In the genomic region with DNA sequence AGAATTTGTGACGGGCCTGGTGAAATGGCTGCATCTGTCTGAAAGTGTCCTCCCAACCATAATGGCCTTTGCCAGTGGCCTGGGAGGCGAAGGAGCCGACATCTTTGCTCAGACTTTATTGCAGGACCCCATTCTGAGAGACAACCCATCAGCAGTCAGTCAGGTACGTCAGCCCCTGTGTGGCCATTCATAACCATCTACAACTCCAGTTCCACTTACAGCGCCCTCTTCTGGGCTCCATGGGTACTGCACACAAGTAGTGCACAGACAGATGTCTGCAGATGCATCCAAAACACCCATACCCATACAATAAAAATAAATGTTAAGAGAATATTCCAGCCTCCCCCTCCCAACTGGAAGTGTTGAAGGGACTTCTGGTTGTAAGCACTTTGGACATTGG, we compare ENCODE assay signal across 11 mouse cellular contexts. TPM values are rescaled to one million over a fixed set of nuclear protein-coding genes. Genes with fewer than 3 reads are reported as not detected.
DNase-seq lines count a peak whose midpoint lies in the region; ATAC-seq and TF ChIP-seq lines count a peak whose summit lies in the region.
"Had no signal": no experiment of that assay in that cellular context is flagged by ENCODE, and none has a peak within 500 bp of the region (broad histone marks: within the 10 kb centered on the region; RNA-seq: fewer than 3 reads in every experiment).

No protein-coding gene starts in this region.

- peak; percentile 53 for TF ChIP-seq CTCF in Patski (IDR thresholded peaks at IDR 0.05)

- no peaks in the 10 kb centered on the region for H3K36me3 ChIP-seq in kidney, embryonic 16.5 days (ENCODE audit: insufficient read depth, low read length)
- H3K36me3 ChIP-seq in midbrain, embryonic 10.5 days: no peaks in the 10 kb centered on the region
- H3K36me3 ChIP-seq: embryonic facial prominence, embryonic 12.5 days; stomach, embryonic 15.5 days had no signal

- in situ Hi-C loops in Patski (cut with MboI; ENCODE audit: low pct_unique_long_range_greater_than_20kb): no loop called here

- POLR2A ChIA-PET in Patski (lab: Charles Lee): no interaction called here

- no peak overlapping the region for H3K9ac ChIP-seq in kidney, embryonic 16.5 days (replicated peaks; ENCODE audit: low read length)
- H3K9ac ChIP-seq: embryonic facial prominence, embryonic 12.5 days; stomach, embryonic 15.5 days had no signal

- no peak for ATAC-seq in kidney, embryonic 16.5 days (ENCODE audit: low FRiP score, low TSS enrichment)
- no peak for ATAC-seq in Patski

- 77% methylated on average over 5 of the region's 5 CpGs for WGBS in kidney, embryonic 16.5 days
- WGBS in midbrain, embryonic 10.5 days: 80% methylated on average over 5 of the region's 5 CpGs

- H3K4me3 ChIP-seq in kidney, embryonic 16.5 days (ENCODE audit: low read length): no peak overlapping the region
- no peak overlapping the region for H3K4me3 ChIP-seq in midbrain, embryonic 10.5 days
- H3K4me3 ChIP-seq: embryonic facial prominence, embryonic 12.5 days; stomach, embryonic 15.5 days had no signal

- no peaks in the 10 kb centered on the region for H3K27me3 ChIP-seq in kidney, embryonic 16.5 days (ENCODE audit: insufficient read depth, low read length)
- no peaks in the 10 kb centered on the region for H3K27me3 ChIP-seq in Patski
- H3K27me3 ChIP-seq in midbrain, embryonic 10.5 days (ENCODE audit: low read depth, poor library complexity, severe bottlenecking): no peaks in the 10 kb centered on the region
- H3K27me3 ChIP-seq: embryonic facial prominence, embryonic 12.5 days; stomach, embryonic 15.5 days had no signal

- CTCF ChIA-PET in Patski (lab: Charles Lee): interaction anchor here (1.6 kb wide), 1 partner anchor 74 kb away, joined by 3 read pairs; no protein-coding TSS in a partner anchor

- peak; percentile 45 for DNase-seq in kidney, postnatal 4 days
- peak; percentile 37 to 44 for DNase-seq in CD8-positive naive resting alpha-beta T cell, adult 2 months (ENCODE audit: low read depth in 2 of 2, low spot score in 2 of 2)
- DNase-seq in Patski (ENCODE audit: low read depth, low spot score): no peak
- peak; percentile 13 to 59 for DNase-seq in spleen, postnatal 10 days (ENCODE audit: low spot score in 2 of 2)
- no peak for DNase-seq in midbrain, embryonic 10.5 days (ENCODE audit: low spot score)
- no peak for DNase-seq in Muller cell, postnatal 12 days (ENCODE audit: inconsistent ontology term)
- DNase-seq: heart, postnatal 36 days had no signal

- peaks cover 4% of the 10 kb centered on the region; the same call in 1 of the 2 replicates for H3K4me1 ChIP-seq in kidney, embryonic 16.5 days (ENCODE audit: insufficient read depth, low read length)
- H3K4me1 ChIP-seq in midbrain, embryonic 10.5 days: no peaks in the 10 kb centered on the region; the same call in 1 of the 2 replicates
- H3K4me1 ChIP-seq: embryonic facial prominence, embryonic 12.5 days; stomach, embryonic 15.5 days had no signal

- no peak overlapping the region for H3K27ac ChIP-seq in kidney, embryonic 16.5 days (ENCODE audit: low read length)
- H3K27ac ChIP-seq in midbrain, embryonic 10.5 days (replicated peaks): no peak overlapping the region
- H3K27ac ChIP-seq: embryonic facial prominence, embryonic 12.5 days; stomach, embryonic 15.5 days had no signal

- no peak overlapping the region for H3K4me2 ChIP-seq in kidney, embryonic 16.5 days (replicated peaks; ENCODE audit: low read depth, low read length)
- H3K4me2 ChIP-seq: embryonic facial prominence, embryonic 12.5 days; stomach, embryonic 15.5 days had no signal

- no peaks in the 10 kb centered on the region for H3K9me3 ChIP-seq in kidney, embryonic 16.5 days (ENCODE audit: low read length)
- no peaks in the 10 kb centered on the region for H3K9me3 ChIP-seq in midbrain, embryonic 10.5 days (replicated peaks)
- H3K9me3 ChIP-seq: embryonic facial prominence, embryonic 12.5 days; stomach, embryonic 15.5 days had no signal

RNA-seq across cellular contexts. Expression of a gene that starts 23.7 kb away (rescaled TPM):
- 8.8 and 8.9 TPM in 2 replicates for polyA plus RNA-seq in kidney, embryonic 16.5 days (2015; fragmentation: Nextera tagmentation; extraction: Ambion mirVana)
- polyA plus RNA-seq in Patski (2021): 6.8 TPM
- 0.87 and 0.98 TPM in 2 replicates for polyA plus RNA-seq in midbrain, embryonic 10.5 days (2016; fragmentation: Nextera tagmentation; extraction: Ambion mirVana)

RNA-seq across cellular contexts. Expression of a gene that starts 29.5 kb away (rescaled TPM):
- polyA plus RNA-seq in kidney, embryonic 16.5 days (2015; fragmentation: Nextera tagmentation; extraction: Ambion mirVana): 9.8 and 11.0 TPM in 2 replicates
- not detected for polyA plus RNA-seq in Patski (2021)
- not detected in 2 replicates for polyA plus RNA-seq in midbrain, embryonic 10.5 days (2016; fragmentation: Nextera tagmentation; extraction: Ambion mirVana)
- polyA plus RNA-seq: embryonic facial prominence, embryonic 12.5 days; neural tube, embryonic 14.5 days had no signal

Comparison
In these comparisons a context has a peak if more than half of its experiments do, and no peak if none do; other contexts are left out.
1. DNase-seq: peak in kidney, postnatal 4 days (2 of 2), CD8-positive naive resting alpha-beta T cell, adult 2 months (2 of 2) and spleen, postnatal 10 days (2 of 2); none in Patski (single experiment), midbrain, embryonic 10.5 days (single experiment) and Muller cell, postnatal 12 days (single experiment).
2. RNA of a gene that starts 29.5 kb away (polyA plus RNA-seq): 9.8 to 11.0 TPM in kidney, embryonic 16.5 days; not detected in Patski (single experiment) and not detected in midbrain, embryonic 10.5 days; every median in the first group is over 10 times any median in the second.